Mouse (Mus musculus): ENCODE measurements at regions not wholly inside any gene's neighbourhood (a gene's known extent, or its start where the extent isn't known, plus 50 kb on each side); places are given as distances from the start of the nearest gene placed in this dataset.

DNA sequence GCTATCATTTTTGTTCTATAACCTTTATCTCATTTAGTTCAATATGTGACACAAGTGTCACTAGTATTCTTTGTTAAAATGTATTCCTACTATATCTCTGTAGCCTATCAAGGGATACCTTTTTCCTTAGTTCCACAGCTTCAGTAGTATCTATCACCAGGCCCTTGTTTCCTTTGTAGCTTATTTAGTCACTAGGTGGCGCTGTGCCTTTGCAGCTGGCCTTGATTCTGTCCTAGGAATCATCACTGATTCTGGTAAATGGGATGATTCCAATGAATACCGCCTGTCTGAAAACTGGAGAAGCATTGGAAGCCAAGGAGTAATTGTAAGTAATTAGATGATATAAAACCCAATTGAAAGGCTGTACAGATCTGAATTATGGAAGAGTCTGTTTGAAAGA lies 139.3 kb downstream of the Dcaf12l2 start:
- peak; percentile 3 to 4 for DNase-seq
